Mouse (Mus musculus) stomach, postnatal 0 days (tissue): Measurements from ENCODE around the gene Dph7.

Experiments used
- CTCF ChIP-seq: IDR thresholded peaks from 2 replicates; pipeline ENCODE4 v1.5.1; 2016; ENCODE audit warnings: antibody characterized with exemption, low read depth, mild to moderate bottlenecking, moderate library complexity
- EP300 ChIP-seq: optimal IDR thresholded peaks from 2 replicates; pipeline ENCODE3; 2016; ENCODE audit warnings: antibody characterized with exemption

- TF ChIP-seq EP300: no peak
- TF ChIP-seq CTCF: no peak
Observed at GRCm38 (mm10) chr2:24976960-24977359, 14.8 kb downstream of the Dph7 start.
